Mouse (Mus musculus): ENCODE measurements around the gene Hmgb3. TPM values are rescaled to one million over a fixed set of nuclear protein-coding genes. Genes with fewer than 3 reads are reported as not detected.
"Not testable (repeated sequence)": the region's sequence is repeated elsewhere in the genome, so short reads cannot be mapped to it uniquely, and the experiment has no call there.

Hmgb3 gene
- 10 to 100 TPM; 24.9 to 28.1 TPM for total RNA-seq (2021)
- long read RNA-seq, experiment 1, transcript Hmgb3-204 (5 exons, 1,743 nt) = minor isoform, 20 of 51 reads
- long read RNA-seq, experiment 1, transcript Hmgb3-202 (5 exons, 1,571 nt) = major isoform, 24 of 51 reads
- long read RNA-seq, experiment 1, partial matches to known transcripts = 0 of 51 reads
- long read RNA-seq, experiment 1, other reads (novel, unspliced or antisense) = 5 of 51 reads
- long read RNA-seq, experiment 2, transcript Hmgb3-202 (5 exons, 1,571 nt) = minor isoform, 20 of 53 reads
- long read RNA-seq, experiment 2, transcript Hmgb3-204 (5 exons, 1,743 nt) = major isoform, 27 of 53 reads
- long read RNA-seq, experiment 2, partial matches to known transcripts = 0 of 53 reads
- long read RNA-seq, experiment 2, other reads (novel, unspliced or antisense) = 4 of 53 reads

DNA sequence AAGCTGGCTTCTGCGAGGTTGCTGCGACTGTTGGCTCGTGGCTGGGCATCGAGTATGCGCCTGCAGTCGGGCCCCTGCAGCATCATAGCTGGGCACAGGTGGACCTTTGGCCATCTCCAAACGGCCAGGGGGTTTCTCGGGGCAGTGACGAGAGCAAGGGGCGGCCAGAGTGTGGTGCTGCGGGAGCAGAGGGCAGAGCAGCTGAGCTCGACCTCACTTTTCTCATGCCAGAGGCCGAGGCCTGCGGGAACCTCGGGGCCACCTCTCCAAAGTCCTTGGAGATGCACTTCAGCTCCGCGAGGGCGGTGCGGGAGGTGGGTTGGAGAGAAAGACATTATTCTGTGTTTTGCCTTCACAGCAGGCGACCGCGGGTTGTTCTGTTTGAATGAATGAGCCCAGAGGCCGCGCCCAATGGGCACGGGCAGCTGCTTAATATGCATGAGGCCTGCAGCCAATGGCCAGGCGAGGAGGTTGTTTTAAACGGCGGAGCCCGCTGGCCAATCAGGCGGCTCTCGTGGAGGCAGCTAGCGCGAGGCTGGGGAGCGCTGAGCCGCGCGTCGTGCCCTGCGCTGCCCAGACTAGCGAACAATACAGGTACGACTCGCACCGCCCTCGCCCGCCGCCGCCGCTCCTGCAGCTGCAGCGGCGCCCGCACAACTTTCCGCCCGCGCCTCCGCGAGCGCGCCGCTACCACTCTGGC is at the start of gene Hmgb3:
Gene Hmgb3 (plus strand): TSS at position 504 of the 700 bp plus-strand sequence.
- DNase-seq = peak; percentile 73

DNA sequence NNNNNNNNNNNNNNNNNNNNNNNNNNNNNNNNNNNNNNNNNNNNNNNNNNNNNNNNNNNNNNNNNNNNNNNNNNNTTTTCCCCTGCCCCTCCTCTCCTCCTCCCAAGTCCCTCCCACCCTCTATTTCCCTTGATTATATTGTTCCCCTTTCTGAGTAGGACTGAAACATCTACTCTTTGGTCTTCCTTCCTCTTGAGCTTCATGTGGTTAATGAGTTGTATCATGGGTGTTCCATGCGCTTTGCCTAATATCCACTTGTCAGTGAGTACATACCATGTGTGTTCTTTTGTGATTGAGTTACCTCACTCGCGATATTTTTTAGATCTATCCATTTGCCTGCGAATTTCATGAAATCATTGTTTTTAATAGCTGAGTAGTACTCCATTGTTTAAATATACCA is 49.1 kb upstream of the Hmgb3 start:
- DNase-seq = not testable (repeated sequence)

DNA sequence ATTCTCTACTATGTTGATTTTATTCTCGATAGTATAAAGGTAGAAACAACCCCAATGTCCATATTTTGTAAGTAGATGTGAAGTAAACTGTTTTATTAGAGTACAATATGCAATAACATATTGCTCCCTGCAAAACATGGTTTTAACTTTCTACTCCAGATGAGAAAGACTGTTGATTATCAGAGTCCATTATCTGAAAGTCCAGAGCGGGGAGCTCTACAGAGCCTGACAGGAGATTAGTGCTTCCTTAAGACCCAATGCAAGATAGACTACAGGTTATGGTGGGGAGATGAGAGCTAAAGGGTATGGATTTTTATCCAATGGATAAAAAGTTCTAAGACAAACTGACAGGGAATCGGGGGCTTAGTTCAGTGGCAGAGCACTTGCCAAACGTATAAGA is 36.5 kb upstream of the Hmgb3 start:
- no peak for DNase-seq

DNA sequence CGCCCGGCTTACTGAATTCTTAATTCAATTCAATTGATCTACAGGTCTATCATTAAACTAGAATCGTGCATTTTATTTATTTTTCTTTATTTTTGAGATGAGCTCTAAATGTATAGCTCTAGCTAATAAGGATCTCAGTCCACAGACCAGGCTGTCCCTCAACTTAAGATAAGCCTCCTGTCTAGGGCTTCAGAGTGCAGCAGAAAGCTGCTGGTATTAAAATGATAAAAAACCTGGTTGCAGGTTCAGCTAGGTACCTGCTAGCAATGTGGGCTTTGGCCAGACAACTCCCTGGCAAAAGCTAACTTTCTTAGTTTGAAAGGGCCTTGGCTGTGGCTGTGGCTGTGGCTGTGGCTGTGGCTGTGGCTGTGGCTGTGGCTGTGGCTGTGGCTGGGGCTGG is 32.8 kb upstream of the Hmgb3 start:
- DNase-seq = no peak

DNA sequence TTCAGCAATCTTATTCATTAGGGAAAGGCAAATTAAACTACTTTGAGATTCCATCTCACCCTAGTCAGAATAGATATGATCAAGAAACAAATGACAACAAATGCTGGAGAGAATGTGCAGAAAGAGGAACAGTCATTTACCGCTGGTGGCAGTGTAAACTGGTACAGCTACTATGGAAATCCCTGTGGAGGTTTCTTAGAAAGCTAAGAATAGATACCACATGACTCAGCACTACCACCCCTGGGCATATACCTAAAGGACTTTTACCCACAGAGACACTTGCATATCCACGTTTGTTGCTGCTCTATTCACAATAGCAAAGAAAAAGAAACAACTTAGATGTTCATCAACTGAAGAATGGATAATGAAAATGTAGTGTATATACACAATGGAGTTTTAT is 31.4 kb upstream of the Hmgb3 start:
- no peak for DNase-seq

DNA sequence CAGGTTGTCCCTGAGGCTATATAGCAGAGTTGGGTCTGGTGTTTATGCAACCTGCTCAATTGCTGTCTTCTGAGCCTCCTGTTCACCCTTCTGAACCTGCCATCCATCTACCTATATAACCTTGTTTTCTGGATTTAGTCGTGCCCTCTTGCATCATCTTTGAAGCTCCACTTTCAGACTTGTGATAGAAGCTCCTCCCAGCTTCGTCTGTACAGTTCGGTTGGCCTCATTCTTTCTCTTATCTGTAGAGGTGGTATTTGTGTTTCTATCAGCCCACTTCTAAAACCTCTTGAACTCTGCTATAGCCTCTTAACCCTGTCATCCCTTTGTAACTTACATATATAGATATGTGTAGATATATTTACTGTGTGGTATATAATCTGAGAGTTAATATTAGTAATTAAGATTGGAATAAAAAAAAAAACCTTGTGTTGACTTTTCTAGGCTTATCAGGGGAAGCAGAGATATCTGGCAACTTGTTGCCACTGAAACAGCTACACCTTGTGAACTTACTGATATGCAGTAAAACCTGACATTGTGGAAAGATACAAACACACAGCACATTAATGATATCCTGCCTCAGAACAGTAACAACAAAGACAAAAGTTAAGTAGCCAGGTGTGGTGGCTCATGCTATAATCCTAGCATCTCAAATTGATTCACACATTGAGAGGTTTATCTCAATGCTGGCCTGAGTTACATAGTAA is 30.0 kb upstream of the Hmgb3 start:
- no peak for DNase-seq

DNA sequence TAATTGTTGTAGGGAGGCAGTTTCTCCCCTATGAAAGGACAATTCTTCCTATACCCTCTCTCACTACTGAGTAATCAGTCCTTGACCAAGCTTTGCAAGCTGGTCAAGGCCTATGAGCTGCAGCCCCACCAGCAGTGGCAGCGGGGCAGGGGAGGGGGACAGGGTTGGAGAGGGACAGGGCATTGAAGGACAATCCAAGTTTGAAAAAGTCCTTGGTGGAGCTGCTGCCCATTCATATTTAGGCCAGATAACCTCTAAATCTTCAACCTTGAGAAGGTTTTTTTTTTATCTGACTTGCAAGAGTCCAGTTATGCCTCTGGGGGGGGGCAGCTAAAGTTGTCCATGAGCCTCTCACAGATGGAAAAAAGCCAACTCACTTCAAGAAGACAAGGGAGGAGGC is 28.3 kb upstream of the Hmgb3 start:
- no peak for DNase-seq

DNA sequence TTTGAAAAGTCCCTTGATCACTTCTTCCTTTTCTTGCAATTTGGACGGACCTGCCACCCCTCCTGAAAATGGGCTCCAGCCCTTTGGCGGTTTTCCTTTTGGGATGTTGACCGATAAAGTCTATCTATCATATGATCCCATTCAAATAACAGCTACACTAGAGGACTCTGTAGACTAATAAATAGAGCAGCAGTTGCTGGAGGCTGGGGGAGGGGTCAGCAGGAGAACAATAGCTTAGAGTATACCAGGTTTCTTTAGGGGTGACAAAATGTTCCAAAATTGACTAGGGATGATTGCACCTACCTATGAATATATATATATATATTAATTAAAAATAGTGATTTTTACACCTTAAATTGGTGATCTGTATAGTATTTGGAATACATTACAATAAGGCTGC is 27.6 kb upstream of the Hmgb3 start:
- no peak for DNase-seq

DNA sequence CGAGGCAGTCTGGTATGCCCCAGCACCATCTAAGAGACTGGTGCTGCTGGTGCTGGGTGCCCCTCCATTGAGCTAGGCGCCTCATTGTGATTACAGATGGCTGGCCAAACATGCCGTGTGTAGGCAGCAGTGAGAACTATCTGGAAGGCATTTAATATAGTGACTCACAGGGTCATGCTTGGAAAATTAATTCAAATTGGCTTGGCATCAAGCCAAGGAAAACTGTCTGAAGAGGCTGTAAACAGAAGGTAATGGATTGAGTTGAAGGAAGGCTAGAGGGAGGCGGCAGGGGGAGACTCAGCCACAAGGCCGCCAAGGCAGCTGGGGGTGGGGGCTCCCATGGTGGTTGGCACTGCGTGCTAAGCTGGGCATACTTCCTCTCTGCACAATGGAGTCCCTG is 27.1 kb upstream of the Hmgb3 start:
- DNase-seq = no peak

DNA sequence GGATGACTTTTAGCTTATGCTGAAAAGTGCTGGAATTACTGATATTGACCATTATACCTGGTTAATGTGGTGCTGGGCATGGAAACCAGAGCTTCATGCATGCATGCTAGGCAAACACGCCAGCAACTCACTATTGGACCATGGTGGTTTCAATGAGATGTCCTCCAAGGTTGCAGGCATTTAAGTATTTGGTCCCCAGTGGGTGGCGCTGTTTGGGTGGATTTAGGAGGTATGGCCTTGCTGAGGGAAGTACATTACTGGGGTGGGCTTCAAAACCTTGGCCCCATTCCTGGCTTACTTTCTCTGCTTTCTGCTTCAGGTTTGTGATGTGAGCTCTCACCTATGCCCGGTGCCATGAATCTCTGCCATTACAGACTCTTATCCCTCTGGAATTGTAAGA is 23.1 kb upstream of the Hmgb3 start:
- no peak for DNase-seq

DNA sequence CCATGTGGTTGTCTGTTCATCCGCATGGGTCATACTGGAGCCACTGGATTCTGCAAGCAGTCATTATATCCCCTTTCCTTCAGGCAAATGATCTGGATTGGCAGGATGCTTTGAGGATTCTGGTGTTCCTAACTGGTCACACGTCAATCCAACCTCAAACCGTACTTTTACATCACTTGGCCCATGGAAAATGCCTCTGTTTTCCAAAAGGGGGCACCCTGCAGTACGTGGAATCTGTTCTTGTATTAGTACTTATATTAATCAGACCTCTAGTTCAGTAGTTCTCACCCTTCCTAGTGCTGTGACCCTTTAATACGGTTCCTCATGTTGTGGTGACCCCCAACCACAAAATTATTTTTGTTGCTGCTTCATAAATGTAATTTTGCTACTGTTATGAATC is 21.6 kb upstream of the Hmgb3 start:
- no peak for DNase-seq

DNA sequence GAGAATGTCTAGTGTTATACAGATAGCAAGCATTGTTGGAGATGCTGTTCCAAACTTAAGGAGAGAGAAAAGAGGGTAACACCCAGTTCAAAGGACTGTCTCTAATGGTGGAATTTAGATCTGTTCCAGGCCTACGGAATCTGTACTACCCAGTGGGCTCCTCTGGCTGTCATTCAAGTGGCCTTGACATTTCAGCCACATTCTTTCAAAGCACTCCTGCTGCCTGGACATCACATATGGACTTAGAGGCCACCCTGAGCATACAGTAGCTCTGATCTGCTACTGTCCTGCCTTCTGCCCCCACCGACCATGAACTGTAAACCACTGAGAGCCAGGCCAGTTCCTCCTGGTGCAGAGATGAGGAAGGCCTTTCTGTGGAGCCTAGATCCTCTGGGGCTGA is 17.9 kb upstream of the Hmgb3 start:
- DNase-seq = no peak

DNA sequence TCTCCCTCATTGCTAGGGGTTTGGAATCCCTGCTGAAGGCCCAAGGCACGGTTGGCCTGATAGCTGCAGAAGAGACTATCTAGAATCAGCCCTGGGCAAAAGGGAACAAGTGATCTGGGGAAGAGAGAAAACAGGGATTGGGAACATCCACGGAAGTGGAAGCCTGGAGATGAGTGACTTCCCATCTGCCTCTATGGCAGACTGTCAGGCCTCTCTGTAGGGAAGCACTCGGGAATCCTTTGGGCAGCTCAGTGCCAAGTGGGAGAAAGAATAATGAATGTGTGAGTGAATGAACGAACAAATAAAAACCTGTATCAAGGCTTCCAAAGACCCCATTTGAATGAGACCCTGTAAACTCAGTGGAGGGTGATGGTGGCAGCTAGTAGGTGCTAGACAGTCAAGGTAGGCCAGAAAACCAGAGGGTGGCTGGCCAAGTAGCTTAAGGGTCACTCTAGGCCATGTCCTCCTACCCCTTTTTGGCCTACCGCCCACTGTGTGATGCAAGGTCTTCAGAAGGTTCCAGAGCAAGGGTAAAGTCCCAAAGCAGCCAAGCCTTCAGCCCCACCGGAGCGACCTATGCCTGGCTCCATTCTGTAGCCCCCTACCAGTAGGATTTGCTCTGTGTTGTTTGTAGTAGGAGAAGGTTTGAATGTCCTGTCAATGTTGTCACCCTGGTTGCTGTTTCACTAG is 14.8 kb upstream of the Hmgb3 start:
- no peak for DNase-seq

DNA sequence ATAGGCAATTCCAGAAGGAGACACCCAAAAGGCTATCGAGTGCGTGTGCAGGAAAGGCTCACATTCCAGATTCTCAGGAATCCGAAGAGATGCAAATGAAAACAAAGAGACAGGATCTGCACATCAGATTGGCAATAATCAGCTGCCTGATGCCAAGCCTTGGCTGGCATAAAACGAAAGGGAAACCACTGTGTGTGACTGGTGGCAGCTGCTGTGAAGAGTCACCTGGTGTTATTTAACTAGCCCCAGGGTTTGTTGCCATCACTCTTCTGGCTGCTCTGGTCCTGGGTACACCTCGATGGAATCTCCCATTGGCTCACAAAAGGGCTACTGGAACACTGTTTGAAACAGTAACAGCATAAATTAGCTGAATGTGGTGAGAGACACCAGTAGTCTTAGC is 11.0 kb upstream of the Hmgb3 start:
- DNase-seq = no peak

DNA sequence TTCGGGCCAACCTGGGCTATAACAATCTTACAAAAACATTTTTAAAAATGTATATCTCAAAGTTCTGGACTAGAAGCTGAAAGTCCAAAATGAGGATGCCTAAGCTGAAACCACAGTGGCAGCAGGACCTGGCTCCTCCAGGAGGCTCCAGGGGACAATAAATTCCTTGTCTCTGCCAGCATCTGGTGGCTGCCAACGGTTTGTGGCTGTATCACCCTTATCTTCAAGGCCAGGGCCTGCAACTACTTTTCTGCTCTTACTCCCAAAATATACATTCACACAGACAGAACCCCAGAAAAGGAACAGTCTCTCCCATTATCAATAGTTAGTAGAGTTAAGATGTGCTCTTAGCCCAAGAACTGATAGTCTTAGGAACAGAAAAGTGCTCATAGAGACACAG is 10.6 kb upstream of the Hmgb3 start:
- no peak for DNase-seq

DNA sequence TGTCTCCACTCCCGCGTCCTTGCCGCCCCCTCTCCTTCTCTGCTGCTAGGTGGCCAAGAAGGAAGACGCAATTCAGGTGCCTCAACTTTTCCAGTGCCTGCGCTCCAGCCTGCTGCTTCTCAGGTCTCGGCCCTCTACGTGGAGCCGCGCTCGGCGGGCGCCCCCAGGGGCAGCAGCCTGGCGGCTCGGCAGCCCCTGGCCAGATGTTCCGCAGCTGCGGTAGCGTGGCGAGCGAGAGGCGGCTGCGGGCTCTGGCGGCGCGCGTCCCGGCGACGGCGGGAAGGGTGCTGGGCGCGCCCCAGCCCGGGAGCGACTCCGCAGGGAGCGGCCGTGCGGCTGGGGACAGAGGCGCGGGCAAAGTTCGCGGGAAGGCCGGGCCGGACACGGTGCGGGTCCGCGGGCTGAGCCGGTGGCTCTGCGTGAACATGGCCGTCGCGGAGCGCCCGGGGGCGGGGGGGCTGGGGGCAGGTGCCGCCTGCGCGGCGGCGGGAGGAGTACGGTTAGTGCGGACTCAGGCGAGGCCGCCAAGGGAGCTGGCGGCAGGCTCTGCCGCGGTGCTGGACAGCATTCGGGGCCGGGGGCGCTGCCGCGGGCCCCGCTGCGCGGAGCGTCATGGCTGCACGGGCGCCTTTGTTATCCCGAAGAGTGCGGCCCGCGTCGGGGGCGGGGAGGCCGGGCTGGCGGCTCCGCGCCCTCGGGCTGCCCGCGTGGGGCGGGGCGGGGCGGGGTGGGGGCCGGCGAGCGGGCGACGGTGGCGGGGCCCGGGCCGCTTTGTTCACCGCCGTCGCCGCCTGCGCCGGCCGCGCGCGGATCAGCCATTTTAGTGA is 610 bp downstream of the Hmgb3 start:
- DNase-seq = peak; percentile 11

DNA sequence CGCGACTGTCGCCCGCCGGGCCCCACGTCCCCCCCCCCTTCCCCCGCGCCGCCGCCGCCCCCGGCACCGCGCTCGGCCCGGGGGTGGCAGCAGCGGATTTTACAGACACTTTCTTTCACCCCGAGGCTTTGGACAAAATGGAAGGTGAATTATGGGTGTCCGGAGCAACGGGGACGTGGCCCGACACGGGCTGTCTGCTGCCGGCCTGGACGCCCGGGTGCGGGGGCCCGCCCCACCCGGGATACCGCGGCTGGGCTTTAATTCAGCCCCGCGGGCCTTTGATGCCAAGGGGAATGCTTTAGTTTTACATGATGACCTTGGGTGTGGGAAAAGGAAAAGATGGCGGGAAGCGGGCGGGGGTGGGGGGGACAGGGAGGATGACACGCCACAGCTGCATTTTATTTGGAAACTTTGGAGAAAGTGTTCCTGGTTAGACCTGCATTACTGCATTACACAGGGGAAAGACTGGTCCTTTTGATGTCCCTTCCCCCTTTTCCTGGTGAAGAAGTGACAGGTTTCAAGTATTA is 1.3 kb downstream of the Hmgb3 start:
- peak; percentile 4 for DNase-seq

DNA sequence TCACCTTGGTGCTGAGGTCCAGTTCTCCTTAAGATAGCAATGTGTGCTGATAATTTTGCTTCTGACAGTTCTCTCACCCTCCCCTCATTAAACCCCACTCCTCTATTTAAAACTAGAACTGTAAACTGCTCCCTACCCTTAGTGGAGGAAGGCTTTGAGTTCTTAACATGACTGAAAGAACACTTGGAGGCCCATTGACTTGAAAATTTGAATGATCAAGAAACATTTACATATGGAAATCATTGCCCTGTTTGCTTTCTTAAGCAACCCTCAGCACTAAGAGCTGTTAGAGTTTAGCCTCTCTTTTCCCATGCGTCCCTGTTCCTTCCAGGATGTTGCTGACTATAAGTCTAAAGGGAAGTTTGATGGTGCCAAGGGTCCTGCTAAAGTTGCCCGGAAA is 3.6 kb downstream of the Hmgb3 start:
- DNase-seq = no peak

DNA sequence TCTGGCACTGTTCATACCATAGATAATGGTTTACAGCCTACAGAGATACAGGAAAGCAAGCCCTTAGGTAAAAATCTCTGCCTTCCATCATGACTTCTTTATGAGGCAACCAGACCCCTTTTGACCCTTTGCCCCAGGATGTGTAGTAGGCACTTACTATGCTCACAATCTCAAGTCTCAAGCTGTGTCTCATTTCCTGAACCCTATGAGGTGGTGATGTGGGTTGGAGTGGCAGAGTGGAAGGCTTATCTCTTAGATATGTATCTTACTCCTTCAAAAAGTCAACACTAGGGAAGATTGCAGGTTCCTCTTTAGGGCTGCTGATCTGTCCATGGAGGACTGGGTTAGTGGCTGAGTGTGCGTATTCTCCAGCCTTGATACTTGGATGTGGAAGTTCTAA is 5.1 kb downstream of the Hmgb3 start:
- DNase-seq = no peak

DNA sequence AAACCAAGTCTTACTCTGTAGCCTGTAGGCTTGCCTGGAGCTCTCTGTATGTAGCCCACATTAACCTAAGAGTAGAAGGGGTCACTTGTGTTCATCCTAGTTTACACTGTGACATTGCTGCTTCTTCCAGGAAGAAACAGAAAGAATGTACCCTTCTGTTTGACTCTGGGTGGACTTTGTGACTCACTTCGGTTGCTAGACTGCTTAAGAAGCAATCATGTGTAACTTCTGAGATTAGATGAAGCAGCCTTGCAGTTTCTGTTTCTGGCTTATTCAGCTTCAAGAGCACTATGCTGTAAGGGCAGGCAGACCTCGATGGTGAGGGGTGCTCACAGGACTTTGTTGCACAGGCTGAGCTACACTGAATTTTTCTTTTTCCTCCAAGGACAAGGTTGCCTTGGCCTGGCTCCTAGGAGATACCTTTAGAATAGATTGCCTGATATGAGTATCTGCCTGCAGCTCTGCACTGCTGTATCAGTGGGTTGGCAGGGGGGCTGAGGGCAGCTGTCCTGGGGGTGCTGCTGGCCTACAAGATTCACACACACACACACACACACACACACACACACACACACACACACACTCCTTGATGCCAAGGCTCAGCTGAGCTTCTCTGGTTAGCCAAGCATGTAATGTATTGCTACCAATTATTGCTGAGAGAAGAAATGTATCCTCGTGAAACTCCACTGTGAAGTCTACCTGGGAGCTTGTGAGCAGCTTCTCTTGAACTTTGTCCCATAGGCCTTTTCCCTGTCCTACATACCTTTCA is 17.6 kb downstream of the Hmgb3 start:
- DNase-seq = no peak

DNA sequence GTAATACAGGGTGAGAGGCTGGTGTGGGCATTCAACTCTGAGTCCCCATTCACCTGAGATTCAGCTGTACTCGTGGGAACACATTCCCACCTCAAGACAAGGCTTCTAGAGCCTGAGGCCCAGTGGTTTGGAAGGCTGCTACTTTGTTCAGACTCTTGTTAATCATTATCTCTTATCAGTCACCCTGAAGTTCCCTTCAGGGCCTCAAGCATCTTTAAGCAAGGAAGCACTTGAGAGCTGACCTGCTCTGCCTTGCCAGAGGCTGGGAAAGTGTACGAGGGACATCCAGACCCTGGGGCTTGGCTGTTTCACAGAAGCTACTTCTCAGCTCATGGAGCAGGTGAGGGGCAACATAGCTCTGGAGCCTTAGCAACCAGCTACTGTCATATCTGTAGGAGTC is 19.8 kb downstream of the Hmgb3 start:
- no peak for DNase-seq
